Mouse (Mus musculus) heart, postnatal 10 days (tissue): ENCODE data around the gene Slc6a2. TPM values are rescaled to one million over a fixed set of nuclear protein-coding genes. Genes with fewer than 3 reads are reported as not detected.

Source experiments
- DNase-seq, 2 experiments: peaks; one replicate each; pipeline ENCODE4 v3.0.0; 2021
- intact Hi-C: fragments of 180-260 bp; cut with DNase I; formaldehyde crosslinking; loops from one replicate; pipeline ENCODE4 v1.15.1; 2025
- total RNA-seq, 2 experiments: library from RNA; stranded (reverse); gene quantifications; 2 replicates each; pipeline ENCODE4 v1.2.3; 2021

The Slc6a2 gene
- under 1 TPM; 0.10 to 0.12 TPM for total RNA-seq

DNA sequence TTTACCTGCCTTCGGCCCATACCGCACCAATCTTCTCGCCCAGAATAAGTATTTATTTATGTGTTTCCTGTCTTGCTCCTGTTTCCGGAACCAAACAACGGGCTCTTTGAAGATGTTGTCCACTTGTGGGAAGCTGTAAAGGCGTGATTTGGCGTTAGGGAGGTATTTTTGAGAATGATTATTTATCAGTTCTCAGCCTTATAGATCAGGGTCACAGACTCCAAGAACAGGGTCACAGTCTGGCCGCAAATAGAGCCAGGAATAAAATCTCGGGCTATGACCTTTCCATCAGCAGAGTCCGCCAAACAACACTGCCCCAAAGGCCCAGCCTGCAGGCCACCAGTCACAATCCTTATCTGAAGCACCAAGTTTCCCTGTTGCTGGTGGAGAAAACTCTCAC, at the start of gene Slc6a2:
Slc6a2 (plus strand) TSS at position 301 of the 400 bp plus-strand sequence.
- DNase-seq = no peak
- intact Hi-C loops = no loop called here

DNA sequence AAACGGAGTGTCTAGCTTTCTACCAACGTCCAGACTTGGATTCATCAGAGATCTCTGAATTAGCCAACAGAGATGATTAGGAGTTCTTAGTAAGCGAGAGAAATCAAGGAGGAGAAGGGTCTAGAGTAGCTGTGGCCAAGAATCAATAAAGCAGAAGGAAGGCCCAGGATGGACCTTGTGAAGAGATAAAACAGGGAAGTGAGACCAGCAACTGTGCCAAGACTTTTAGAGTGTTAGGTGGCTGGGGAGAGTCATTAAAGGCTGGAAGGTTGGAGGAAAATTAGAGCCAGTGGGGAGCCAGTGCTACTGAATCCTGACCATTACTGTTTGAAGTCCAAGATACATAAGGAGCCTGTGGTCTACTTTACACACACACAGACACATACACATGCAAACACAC, 48.4 kb upstream of the Slc6a2 start:
- intact Hi-C loops = no loop called here
- no peak for DNase-seq

DNA sequence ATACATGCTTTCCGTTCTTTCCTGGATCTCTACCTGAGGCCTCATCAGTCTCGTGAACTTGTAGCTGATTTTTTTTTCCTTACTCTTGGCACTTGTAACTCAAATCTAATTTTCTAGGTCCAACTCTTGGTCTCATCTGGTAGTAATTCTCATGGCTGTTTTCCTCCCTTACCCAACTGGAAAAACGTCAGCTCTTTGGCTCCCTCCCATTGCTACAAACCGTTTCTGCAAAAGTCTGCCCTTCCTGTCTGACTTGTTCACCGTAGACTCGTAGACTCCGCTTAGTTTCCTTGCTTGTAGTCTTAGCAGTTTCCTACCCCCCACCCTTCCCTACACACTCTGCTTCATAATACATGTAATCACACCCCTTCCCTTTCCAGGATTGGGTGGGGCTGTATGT, 46.5 kb upstream of the Slc6a2 start:
- intact Hi-C loops = no loop called here
- peak in 1 of 2 experiments; percentile 9 for DNase-seq

DNA sequence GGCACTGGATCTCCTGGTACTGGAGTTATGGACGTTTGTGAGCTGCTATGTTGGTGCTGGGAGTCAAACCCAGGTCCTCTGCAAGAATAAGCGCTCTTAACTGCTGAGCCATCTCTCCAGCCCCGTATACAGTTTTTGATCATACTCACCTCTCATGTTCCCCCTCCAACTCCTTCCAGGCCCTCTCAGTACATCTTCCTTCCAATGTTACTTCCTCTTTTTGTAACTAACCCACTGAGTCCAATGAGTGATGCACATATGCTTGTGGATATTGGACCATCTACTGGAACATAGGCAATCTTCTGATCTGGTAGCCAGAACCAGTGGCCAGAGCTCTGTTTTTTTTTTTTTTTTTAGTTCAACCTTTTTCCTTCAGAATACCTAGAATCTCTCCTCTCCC, 43.8 kb upstream of the Slc6a2 start:
- intact Hi-C loops = no loop called here
- no peak for DNase-seq

DNA sequence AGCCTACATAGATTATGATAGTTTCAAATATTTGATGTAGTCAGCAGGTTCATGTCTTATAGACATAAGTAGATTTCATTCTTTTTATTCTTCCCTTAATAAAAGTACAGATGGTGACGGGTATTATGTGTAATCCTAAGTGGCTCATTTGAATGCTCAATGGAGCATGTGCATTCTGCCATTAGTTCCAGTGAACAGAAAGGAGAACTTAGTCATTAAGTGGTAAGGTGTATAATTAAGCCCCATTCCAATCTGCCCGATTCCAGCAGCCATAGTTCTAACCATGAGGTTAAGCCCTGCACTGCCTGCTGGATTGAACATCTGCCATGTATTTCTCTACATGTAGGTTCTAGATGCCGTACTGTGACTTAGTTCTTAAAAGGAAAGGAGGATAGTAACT, 38.1 kb upstream of the Slc6a2 start:
- DNase-seq = no peak
- intact Hi-C loops = no loop called here

DNA sequence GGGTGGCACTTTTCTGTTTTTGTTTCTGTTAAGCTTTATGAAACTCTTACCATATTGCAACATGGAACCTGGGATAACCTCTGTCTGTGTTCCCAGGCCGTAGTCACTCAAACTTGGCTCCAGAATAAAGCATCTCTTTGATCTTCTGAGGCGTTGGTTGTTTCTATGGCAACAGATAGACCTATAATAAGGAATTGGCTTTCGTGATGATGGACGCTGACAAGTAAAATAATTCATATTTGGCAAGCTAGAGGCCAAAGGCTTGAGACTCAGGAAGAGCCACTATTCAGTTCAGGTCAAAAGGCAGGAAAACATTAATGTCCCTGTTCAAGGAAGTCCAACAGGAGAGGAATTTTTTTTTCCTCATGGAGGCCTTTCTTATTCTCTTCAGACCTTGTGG, 30.9 kb upstream of the Slc6a2 start:
- no peak for DNase-seq
- intact Hi-C loops = no loop called here

DNA sequence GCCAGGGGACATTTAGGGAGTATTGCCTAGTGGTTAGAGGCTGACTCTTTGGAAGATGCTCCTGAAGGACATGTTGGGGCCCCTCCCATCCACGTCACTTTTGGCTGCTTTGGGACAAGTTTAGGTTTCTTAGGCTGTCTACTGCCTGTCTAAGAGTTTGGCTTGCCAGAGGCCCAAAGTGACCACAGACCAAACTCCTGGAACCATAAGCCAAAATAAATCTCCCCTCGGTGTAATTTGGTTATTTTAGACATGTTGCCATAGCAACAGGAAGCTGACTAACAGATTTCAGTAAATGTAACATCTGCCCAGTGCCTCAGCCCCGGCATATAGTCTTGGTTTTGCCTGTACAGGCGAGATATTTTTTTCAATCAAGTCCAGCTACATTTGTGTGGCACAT, 21.8 kb upstream of the Slc6a2 start:
- intact Hi-C loops = no loop called here
- DNase-seq = no peak

DNA sequence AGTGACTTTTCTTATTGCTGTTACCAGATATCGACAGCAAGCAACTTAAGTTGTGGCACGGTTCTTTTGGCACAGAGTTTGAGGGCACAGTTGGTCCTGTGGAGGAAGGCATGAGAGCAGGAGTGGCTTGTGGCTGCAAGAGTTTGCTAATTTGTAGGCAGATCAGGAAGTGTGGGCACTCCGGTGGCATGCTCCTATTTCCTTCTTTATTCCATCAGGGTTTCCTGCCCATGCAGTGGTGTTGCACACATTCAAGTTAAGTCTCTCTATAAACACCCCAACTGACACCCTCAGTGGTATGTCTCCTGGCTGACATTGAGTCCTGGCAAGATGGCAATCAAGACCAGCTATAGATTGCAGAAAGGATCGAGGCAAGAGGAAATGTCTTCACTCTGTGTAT, 10.8 kb upstream of the Slc6a2 start:
- intact Hi-C loops = no loop called here
- DNase-seq = no peak

DNA sequence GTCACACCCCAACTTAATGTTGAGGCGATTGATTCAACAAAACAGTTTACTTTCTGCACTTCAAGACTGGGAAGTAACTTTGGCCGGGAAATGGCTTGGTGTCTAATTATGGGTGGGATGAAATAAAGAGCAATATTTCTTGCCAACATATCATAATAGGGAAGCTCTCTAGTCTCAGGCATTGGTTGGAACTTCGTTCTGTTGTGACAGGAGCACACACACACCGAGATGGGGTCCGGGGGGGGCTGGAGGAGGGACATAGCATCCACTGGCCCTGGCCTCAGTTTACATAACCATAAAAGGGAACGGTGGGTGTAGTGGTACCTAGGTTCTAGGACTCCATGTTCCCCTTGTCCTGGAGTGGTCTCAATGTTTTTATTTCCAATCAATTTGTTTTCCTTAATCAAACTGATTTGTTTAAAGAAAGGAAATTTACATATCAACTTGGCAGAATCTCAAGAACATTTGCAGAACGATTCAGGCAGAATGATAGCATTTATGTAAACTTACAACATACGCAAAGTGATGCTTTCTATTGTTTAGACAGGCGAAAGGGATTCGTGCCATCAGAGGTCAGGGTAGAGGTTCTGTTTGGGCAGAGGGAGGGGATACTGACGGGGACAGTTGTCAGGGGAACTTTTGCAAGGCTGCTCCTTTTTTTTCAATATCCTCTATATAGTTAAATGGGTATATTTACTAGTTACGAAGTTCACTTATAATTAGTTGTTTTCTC, 9.1 kb upstream of the Slc6a2 start:
- intact Hi-C loops = no loop called here
- DNase-seq = no peak

DNA sequence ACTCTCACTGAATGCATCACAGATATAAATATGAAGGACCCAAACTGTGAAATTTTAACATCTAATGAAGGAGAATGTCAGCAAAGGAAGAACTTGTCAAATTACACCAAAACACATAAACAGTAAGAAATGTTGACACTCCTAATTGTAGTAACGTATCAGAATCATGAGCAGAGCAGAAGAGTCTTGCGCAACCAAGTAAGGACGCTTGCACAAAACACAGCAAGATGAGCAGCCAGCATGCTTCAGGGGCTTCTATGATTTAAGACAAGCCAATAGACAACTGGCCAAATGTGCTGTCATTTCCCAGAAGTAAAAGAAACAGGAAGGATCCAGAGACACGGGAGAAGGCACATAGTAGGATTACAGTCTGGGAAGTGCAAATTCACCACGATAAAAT, 5.8 kb upstream of the Slc6a2 start:
- no peak for DNase-seq
- intact Hi-C loops = no loop called here

DNA sequence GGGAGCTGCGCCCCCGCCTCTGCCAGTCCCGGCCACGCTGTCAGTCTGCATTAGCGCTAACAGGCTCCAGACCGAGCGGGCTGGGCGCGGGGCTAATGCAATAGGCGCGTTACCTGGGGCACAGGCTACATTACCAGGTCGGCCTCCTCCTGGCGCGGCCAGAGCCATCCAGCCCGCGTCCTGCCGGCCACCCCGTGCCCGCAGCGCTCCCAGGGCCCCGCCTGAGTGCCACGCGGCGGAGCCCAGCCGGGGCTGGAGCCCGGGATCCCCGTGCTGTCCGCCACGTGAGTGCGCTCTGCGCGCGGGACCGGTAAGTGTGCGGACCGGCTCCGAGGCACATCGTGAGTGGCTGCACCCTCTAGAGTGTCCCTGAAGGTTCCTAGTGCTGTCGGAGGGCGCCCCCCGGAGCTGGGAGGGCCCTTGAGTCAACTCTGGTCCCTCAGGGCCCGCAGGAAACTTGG, 602 bp downstream of the Slc6a2 start:
- DNase-seq = peak; percentile 6 to 8

DNA sequence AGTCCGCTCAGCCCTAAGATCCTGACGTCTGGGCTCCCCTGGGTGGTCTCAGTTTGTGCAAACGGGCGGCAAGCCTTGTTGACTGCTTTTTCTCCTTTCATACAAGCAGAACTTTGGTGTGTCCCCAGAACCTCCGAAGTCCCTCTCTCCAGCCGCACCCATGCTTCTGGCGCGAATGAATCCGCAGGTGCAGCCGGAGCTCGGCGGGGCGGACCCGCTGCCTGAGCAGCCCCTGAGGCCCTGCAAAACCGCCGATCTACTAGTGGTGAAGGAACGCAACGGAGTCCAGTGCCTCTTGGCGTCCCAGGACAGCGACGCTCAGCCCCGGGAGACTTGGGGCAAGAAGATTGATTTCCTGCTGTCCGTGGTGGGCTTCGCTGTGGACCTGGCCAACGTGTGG, 1.2 kb downstream of the Slc6a2 start:
- no peak for DNase-seq
- intact Hi-C loops = no loop called here

More for the DNA sequence above, 602 bp downstream of the Slc6a2 start:
- intact Hi-C loops = no loop called here

DNA sequence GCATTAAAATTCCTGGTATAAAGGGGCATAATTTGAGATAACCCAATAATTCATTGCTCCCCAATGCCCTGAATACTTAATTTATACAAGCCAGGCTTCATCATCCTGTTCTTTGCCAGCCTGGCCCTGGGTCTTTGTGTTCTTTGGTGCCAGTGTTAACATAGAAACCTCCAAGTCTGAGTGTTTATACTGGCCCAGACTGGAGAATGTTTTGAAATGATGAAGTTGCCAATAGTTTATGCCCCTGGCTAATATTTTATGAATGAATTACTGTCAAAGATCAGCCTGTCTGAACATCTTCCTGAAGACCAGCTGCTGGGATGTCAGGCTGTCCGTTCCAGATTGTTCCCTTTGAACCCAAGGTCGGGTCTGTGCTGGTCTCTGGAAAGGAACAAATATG, 4.7 kb downstream of the Slc6a2 start:
- intact Hi-C loops = no loop called here
- no peak for DNase-seq

DNA sequence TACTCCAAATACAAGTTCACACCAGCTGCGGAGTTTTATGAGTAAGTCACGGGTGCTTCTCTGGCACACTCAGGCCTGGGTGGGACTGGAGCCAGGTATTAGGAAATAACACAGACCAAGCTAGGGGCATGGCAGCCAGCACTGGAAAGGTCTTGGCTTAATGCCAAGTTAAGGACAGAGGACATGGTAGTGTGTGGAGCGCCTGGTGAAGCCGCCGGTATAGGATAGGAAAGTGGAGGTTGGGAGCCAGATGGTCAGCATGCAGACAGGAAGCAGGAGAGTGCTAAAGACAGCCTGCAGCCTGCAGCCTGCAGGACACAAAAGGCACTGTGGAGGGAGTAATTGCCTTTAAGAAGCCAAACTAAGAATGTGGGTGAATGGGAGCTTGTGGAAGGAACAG, 13.1 kb downstream of the Slc6a2 start:
- intact Hi-C loops = no loop called here
- peak; percentile 86 to 87 for DNase-seq

DNA sequence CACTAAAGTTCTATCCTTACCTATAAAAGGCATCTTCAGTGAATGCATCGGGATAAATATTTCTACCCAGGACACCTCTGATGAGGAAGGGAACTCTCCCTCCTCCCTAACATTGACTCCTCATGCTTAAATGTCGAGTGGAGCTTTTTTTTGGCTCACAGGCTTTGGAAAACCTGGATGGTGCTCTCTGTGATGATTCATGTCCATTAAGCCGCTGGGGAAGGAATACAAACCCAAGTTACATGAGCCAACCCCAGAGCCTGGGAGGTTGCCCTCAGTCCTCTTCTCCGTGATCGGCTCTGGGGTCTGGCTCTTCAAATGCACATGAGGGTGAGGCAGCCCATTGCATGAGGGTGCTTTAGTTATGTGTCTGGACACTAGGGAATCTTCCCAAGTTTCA, 16.8 kb downstream of the Slc6a2 start:
- intact Hi-C loops = no loop called here
- no peak for DNase-seq

DNA sequence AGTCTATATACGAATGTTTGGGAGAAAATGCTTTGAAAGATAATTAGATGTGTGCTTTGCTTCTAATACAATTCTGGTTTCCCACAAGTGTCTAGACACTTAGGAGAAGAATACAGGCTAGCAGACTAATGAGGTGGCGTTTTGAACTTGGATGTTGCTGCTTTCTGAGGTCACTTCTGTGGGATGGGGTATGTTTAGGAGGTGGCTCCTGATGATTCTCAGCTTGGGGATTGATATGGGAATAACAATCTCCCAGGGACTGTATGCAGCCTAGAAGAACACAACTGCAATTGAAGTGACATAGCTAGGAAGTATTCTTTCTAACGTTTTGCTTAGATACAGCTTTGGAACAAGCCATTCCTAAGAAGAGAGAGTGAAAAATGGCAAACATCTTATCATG, 22.6 kb downstream of the Slc6a2 start:
- intact Hi-C loops = no loop called here
- DNase-seq = no peak

DNA sequence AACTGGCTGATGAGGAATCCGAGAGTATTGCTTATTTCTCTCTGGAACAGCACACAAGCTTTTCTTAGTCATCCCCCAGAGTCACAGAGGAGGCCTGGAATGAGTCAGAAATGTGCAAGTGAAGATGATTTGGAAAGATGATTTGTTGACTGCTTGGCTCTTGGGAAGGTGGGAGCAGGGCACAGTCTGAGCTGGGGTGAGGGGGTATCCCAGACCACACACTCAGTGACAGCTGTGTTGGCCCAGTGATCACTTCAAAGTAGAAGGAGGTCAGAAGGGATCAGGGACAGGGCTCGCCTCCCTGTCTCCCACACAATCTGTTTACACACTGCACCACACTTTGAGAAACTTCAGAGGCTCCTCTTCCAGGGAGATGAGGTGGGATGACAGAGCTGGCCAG, 24.5 kb downstream of the Slc6a2 start:
- intact Hi-C loops = no loop called here
- DNase-seq = no peak

DNA sequence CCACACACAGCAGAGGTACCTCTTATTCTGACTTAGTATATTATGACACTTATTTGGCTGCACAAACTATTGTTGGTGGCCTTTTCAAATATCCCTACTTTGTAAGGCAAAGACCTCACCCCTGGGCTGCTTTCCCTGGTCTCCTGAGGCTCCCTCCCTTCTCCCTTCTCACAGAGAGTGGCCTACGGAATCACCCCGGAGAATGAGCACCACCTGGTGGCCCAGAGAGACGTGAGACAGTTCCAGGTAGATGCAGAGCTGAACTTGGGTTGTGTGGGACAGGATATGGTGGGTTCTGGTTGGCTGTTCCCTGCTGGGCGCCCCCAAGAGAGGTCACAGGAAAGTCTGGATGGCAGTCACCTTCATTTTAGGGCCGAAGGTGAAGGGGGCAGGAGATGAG, 37.0 kb downstream of the Slc6a2 start:
- DNase-seq = peak; percentile 65 to 74
- intact Hi-C loops = no loop called here

DNA sequence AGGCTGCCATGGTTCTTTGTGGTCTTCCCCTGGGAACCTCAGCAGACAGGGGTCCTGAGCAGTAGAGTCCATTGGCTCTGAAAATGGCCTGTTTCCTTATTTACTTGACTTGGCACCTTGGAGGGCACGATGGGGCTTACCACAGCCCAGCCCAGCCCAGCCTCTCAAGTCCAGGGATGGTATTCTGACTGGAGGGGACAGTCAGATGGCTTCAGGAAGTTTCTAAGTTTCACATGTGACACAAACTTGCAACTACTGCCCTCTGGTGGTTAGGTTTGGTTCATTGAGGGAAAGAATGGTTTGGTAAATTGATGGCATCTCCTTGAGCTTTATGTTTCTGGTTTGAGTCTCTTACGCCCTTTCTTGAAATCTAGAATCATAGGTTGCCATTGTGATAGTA, 38.7 kb downstream of the Slc6a2 start:
- intact Hi-C loops = loop anchor here (1.0 to 2.0 kb wide), 2 partner anchors 116 to 180 kb away; no protein-coding TSS in a partner anchor
- peak; percentile 58 to 83 for DNase-seq

DNA sequence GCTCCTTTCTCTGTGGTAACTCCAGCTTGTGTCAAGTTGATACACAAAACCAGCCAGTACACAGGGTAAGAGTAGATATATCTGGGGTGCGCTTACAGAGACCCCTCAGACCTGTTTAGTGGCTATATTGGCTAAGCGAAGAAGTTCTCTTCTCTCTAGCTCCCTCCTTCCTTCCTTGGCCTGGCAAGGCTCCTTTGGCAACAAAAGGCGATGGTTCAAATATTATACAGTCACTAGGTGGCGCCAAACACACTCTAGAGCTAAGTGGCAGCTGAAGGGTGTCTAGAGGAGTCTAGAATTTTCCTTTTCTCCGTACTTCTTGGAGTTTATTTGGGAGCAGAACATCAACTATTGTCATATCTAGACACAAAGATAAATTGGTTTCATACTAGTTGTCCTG, 50.4 kb downstream of the Slc6a2 start:
- intact Hi-C loops = loop anchor here (2.0 to 10.0 kb wide), 2 partner anchors 39 to 485 kb away; partner anchors contain the start of gene Ces1a
- DNase-seq = peak; percentile 38 to 71

DNA sequence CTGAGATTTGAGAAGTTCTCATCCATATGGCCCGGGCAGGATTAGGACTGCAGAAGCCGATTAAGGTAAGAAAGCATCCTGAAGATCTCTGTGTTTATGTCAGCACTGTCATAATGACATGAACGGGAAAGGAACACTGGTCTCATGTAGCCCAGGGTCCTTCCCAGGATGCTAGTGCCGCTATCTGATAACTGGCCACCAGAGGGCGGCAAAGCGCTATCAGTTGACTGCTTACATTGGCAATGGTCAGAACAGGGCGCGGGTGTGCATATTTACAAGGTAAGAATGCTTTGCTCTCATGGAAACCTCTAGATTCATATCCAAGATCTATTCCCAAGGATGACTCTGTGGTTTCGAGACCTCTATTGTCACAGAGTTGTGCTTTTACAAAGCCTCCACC, 51.6 kb downstream of the Slc6a2 start:
- intact Hi-C loops = loop anchor here (1.0 to 10.0 kb wide), 4 partner anchors 37 to 483 kb away; partner anchors contain the start of gene Ces1a

DNA sequence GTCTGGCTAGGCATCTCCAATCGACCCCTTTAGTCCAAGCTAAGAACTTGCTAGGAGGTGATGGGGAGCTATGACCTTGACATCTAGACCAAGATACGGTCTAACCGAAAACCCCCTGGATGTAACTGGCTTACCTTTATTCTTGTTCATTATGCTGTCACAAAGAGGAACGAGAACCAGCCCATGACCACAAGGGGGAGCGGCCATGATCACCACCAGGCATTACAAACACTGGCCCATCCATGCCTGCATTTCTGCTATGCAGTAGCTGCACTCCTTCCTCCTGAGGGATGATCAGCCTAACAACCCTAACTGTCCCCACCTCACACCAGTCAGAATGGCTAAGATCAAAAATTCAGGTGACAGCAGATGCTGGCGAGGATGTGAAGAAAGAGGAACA, 52.3 kb downstream of the Slc6a2 start:
- intact Hi-C loops = loop anchor here (10.0 kb wide), 1 partner anchor 483 kb away; no protein-coding TSS in a partner anchor
- DNase-seq = peak in 1 of 2 experiments; percentile 23

More for the DNA sequence above, 51.6 kb downstream of the Slc6a2 start:
- DNase-seq = peak; percentile 85 to 92
